Mouse (Mus musculus): ENCODE data around the gene Rnf115. TPM values are rescaled to one million over a fixed set of nuclear protein-coding genes. Genes with fewer than 3 reads are reported as not detected.
"Not testable (repeated sequence)": the region's sequence is repeated elsewhere in the genome, so short reads cannot be mapped to it uniquely, and the experiment has no call there.

Rnf115 gene
- 26.4 and 27.8 TPM in 2 replicates for polyA plus RNA-seq (2015; fragmentation: Nextera tagmentation; extraction: Ambion mirVana)

- H3K4me3 ChIP-seq (replicated peaks) = peak within 1 kb of the TSS; percentile 93
- peak within 1 kb of the TSS; percentile 88 for H3K27ac ChIP-seq (replicated peaks)
- no peaks in the 10 kb centered on the region for H3K27me3 ChIP-seq
- H3K9ac ChIP-seq = peak within 1 kb of the TSS; percentile 94
- H3K36me3 ChIP-seq (replicated peaks) = peaks cover 15% of the 10 kb centered on the region
- H3K9me3 ChIP-seq (replicated peaks) = no peaks in the 10 kb centered on the region
- peaks cover 44% of the 10 kb centered on the region for H3K4me1 ChIP-seq (replicated peaks)
- peak; percentile 98 for ATAC-seq (ENCODE audit: insufficient read depth)
- peak within 1 kb of the TSS; percentile 81 for H3K4me2 ChIP-seq
- WGBS (ENCODE audit: insufficient replicate concordance) = 0% methylated on average over 52 of the region's 52 CpGs
These were observed at the start of gene Rnf115, which contains the start of gene Polr3c for GRCm38 (mm10) chr3:96727343-96727827. TSS of gene Rnf115 (plus strand) at chr3:96727664. TSS of gene Polr3c (minus strand) at chr3:96727628.

GRCm38 (mm10) chr3:96678456-96678855, 49.0 kb upstream of the Rnf115 start:
- Histone ChIP-seq H3K4me2 (no peak overlapping the region), H3K36me3 (replicated peaks) (no peaks in the 10 kb centered on the region), H3K9me3 (replicated peaks) (no peaks in the 10 kb centered on the region), H3K27ac (replicated peaks) (no peak overlapping the region), H3K4me1 (replicated peaks) (peaks cover 15% of the 10 kb centered on the region), H3K4me3 (replicated peaks) (no peak overlapping the region), H3K9ac (no peak overlapping the region), H3K27me3 (peaks cover 42% of the 10 kb centered on the region)
- 62% methylated on average over 7 of the region's 7 CpGs for WGBS (ENCODE audit: insufficient replicate concordance)
- ATAC-seq (ENCODE audit: insufficient read depth) = no peak

GRCm38 (mm10) chr3:96679159-96679674, 48.2 kb upstream of the Rnf115 start:
- H3K4me1 ChIP-seq (replicated peaks) = peaks cover 15% of the 10 kb centered on the region
- H3K27me3 ChIP-seq = peaks cover 45% of the 10 kb centered on the region
- H3K9me3 ChIP-seq (replicated peaks) = no peaks in the 10 kb centered on the region
- 13% methylated on average over 5 of the region's 5 CpGs for WGBS (ENCODE audit: insufficient replicate concordance)
- ATAC-seq (ENCODE audit: insufficient read depth) = no peak
- H3K27ac ChIP-seq (replicated peaks) = no peak overlapping the region
- H3K4me2 ChIP-seq = no peak overlapping the region
- H3K9ac ChIP-seq = no peak overlapping the region
- H3K36me3 ChIP-seq (replicated peaks) = no peaks in the 10 kb centered on the region
- H3K4me3 ChIP-seq (replicated peaks) = no peak overlapping the region

DNA sequence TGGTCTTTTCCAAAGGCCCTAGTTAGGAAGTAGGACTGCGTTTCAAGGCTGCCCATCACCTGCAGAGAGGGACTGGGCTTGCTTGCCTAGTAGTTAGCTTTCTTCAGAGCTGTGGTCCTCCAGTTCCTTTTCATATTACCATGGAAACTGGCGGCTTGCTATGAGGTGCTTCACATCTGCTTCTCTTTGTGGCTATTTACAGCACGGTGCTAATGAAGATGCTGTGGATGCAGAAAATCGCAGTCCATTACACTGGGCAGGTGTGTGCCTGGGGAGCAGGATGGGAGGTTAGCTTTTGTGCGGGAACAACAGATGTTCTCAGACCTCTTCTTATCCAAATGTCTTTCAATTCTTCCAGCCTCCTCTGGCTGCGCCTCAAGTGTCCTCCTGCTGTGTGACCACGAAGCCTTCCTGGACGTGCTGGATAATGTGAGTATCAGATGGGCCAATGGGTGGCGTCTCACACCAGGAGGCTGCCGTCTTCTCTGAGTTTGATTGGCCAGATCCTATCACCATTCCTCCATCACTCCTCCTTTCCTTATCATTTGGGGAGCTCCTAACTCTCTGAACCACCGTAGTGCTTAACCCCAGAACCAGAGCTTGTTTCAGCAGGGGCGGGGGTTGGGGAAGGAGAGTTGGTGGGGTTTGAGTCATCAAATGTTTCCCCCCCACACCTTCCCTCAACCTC, 47.1 kb upstream of the Rnf115 start:
- no peaks in the 10 kb centered on the region for H3K9me3 ChIP-seq (replicated peaks)
- H3K27me3 ChIP-seq = peaks cover 54% of the 10 kb centered on the region
- peaks cover 15% of the 10 kb centered on the region for H3K4me1 ChIP-seq (replicated peaks)
- no peak for ATAC-seq (ENCODE audit: insufficient read depth)
- H3K36me3 ChIP-seq (replicated peaks) = no peaks in the 10 kb centered on the region
- H3K4me2 ChIP-seq = no peak overlapping the region
- WGBS (ENCODE audit: insufficient replicate concordance) = 20% methylated on average over 12 of the region's 12 CpGs
- H3K27ac ChIP-seq (replicated peaks) = no peak overlapping the region
- no peak overlapping the region for H3K4me3 ChIP-seq (replicated peaks)
- H3K9ac ChIP-seq = no peak overlapping the region

DNA sequence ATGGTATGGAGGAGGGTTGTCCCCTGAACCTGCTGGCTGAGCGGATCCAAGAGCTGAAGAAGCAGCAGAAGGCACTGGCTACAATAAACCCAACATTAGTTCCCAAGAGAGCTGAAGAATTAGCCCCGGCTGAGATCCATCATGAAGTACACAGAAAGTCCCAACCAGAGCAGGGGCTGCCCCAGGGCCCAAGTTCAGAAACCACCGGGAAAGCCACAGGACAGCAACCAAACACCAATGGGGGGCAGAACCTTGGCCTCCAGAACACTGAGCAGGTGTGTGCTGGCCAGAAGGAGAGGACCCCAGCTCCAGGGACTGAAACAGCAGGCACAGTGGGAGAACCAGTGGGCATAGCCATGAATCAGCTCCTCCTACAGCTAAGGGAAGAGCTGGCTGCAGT, 44.0 kb upstream of the Rnf115 start:
- Histone ChIP-seq H3K9me3 (replicated peaks) (no peaks in the 10 kb centered on the region), H3K9ac (no peak overlapping the region), H3K4me3 (replicated peaks) (no peak overlapping the region), H3K36me3 (replicated peaks) (no peaks in the 10 kb centered on the region), H3K4me1 (replicated peaks) (peaks cover 15% of the 10 kb centered on the region), H3K27ac (replicated peaks) (no peak overlapping the region), H3K27me3 (peaks cover 62% of the 10 kb centered on the region), H3K4me2 (no peak overlapping the region)
- 78% methylated on average over 3 of the region's 3 CpGs for WGBS (ENCODE audit: insufficient replicate concordance)
- ATAC-seq (ENCODE audit: insufficient read depth) = no peak

GRCm38 (mm10) chr3:96684151-96684821, 43.2 kb upstream of the Rnf115 start:
- Histone ChIP-seq H3K9ac (no peak overlapping the region), H3K27me3 (peaks cover 62% of the 10 kb centered on the region), H3K4me3 (replicated peaks) (no peak overlapping the region), H3K9me3 (replicated peaks) (no peaks in the 10 kb centered on the region), H3K4me2 (peak overlapping the region; percentile 27; the same call in 1 of the 2 replicates), H3K27ac (replicated peaks) (no peak overlapping the region), H3K4me1 (replicated peaks) (peaks cover 8% of the 10 kb centered on the region), H3K36me3 (replicated peaks) (no peaks in the 10 kb centered on the region)
- 43% methylated on average over 17 of the region's 17 CpGs for WGBS (ENCODE audit: insufficient replicate concordance)
- ATAC-seq (ENCODE audit: insufficient read depth) = no peak

DNA sequence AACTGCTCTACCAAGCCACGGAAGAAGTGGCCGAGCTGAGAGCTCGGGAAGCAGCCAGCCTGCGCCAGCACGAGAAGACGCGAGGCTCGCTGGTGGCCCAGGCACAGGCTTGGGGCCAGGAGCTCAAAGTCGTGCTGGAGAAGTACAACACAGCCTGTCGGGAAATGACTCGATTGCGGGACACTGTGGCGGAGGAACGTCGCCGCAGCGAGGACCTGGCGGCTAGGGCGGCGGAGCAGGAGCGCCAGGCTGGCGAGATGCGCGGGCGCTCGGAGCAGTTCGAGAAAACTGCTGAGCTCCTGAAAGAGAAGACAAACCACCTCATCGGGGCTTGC, 42.7 kb upstream of the Rnf115 start:
- H3K36me3 ChIP-seq (replicated peaks) = no peaks in the 10 kb centered on the region
- H3K4me3 ChIP-seq (replicated peaks) = no peak overlapping the region
- H3K4me1 ChIP-seq (replicated peaks) = peaks cover 4% of the 10 kb centered on the region
- 26% methylated on average over 28 of the region's 28 CpGs for WGBS (ENCODE audit: insufficient replicate concordance)
- no peaks in the 10 kb centered on the region for H3K9me3 ChIP-seq (replicated peaks)
- peak overlapping the region; percentile 27; the same call in 1 of the 2 replicates for H3K4me2 ChIP-seq
- H3K27ac ChIP-seq (replicated peaks) = no peak overlapping the region
- H3K27me3 ChIP-seq = peaks cover 64% of the 10 kb centered on the region
- no peak for ATAC-seq (ENCODE audit: insufficient read depth)
- H3K9ac ChIP-seq = no peak overlapping the region

GRCm38 (mm10) chr3:96686057-96686456, 41.4 kb upstream of the Rnf115 start:
- H3K4me2 ChIP-seq; H3K4me3 ChIP-seq (replicated peaks); H3K27ac ChIP-seq (replicated peaks); H3K36me3 ChIP-seq (replicated peaks); H3K4me1 ChIP-seq (replicated peaks); H3K9ac ChIP-seq; H3K9me3 ChIP-seq (replicated peaks); ATAC-seq (ENCODE audit: insufficient read depth): not testable (repeated sequence)
- WGBS (ENCODE audit: insufficient replicate concordance) = 79% methylated on average over 5 of the region's 5 CpGs
- peaks cover 65% of the 10 kb centered on the region for H3K27me3 ChIP-seq

GRCm38 (mm10) chr3:96688854-96689253, 38.6 kb upstream of the Rnf115 start:
- no peak for ATAC-seq (ENCODE audit: insufficient read depth)
- Histone ChIP-seq H3K4me2 (no peak overlapping the region), H3K9me3 (replicated peaks) (no peaks in the 10 kb centered on the region), H3K4me1 (replicated peaks) (no peaks in the 10 kb centered on the region), H3K27ac (replicated peaks) (no peak overlapping the region), H3K36me3 (replicated peaks) (no peaks in the 10 kb centered on the region), H3K4me3 (replicated peaks) (no peak overlapping the region), H3K27me3 (peaks cover 60% of the 10 kb centered on the region), H3K9ac (no peak overlapping the region)
- WGBS (ENCODE audit: insufficient replicate concordance) = 52% methylated on average over 11 of the region's 11 CpGs

- Histone ChIP-seq H3K9ac (no peak overlapping the region), H3K36me3 (replicated peaks) (no peaks in the 10 kb centered on the region), H3K4me2 (no peak overlapping the region), H3K27ac (replicated peaks) (no peak overlapping the region), H3K27me3 (peaks cover 51% of the 10 kb centered on the region), H3K4me1 (replicated peaks) (no peaks in the 10 kb centered on the region), H3K4me3 (replicated peaks) (no peak overlapping the region), H3K9me3 (replicated peaks) (no peaks in the 10 kb centered on the region)
- 34% methylated on average over 3 of the region's 3 CpGs for WGBS (ENCODE audit: insufficient replicate concordance)
- ATAC-seq (ENCODE audit: insufficient read depth) = no peak
These were observed 37.2 kb upstream of the Rnf115 start for GRCm38 (mm10) chr3:96690298-96690697.

DNA sequence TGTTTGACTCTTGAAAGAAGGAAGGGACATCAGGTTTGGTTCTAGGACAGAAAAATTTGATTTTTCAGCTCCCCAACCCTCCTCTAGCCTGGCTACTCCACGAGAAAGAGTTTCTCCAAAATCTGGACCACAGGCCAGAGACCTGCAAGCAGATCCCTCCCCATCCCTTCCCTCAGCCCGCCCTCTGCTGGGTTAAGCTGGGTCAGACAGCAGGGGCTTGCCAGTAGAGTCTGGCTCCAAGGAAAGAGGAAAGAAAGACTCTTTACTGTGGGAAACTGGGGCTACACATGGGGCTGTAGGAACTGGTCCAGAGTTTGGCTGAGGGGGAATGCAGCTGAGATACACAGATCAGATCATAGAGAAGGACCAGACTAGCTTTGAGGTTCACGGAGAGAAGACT, 35.0 kb upstream of the Rnf115 start:
- H3K4me1 ChIP-seq (replicated peaks) = peaks cover 18% of the 10 kb centered on the region
- H3K27me3 ChIP-seq = peaks cover 43% of the 10 kb centered on the region
- WGBS (ENCODE audit: insufficient replicate concordance) = 26% methylated on average over 3 of the region's 3 CpGs
- H3K4me2 ChIP-seq = no peak overlapping the region
- no peak overlapping the region for H3K4me3 ChIP-seq (replicated peaks)
- H3K36me3 ChIP-seq (replicated peaks) = no peaks in the 10 kb centered on the region
- ATAC-seq (ENCODE audit: insufficient read depth) = no peak
- H3K9me3 ChIP-seq (replicated peaks) = no peaks in the 10 kb centered on the region
- H3K9ac ChIP-seq = no peak overlapping the region
- H3K27ac ChIP-seq (replicated peaks) = no peak overlapping the region

All from liver, embryonic 15.5 days (tissue).